Mouse (Mus musculus) right cerebral cortex, adult 2 months (tissue): ENCODE measurements around the gene Paqr6.

Experiments used
- DNase-seq, 2 experiments: peaks; one replicate each; pipeline ENCODE4 v3.0.0; 2021 to 2022; ENCODE audit warnings: low spot score in 2 of 2

Paqr6 gene

DNA sequence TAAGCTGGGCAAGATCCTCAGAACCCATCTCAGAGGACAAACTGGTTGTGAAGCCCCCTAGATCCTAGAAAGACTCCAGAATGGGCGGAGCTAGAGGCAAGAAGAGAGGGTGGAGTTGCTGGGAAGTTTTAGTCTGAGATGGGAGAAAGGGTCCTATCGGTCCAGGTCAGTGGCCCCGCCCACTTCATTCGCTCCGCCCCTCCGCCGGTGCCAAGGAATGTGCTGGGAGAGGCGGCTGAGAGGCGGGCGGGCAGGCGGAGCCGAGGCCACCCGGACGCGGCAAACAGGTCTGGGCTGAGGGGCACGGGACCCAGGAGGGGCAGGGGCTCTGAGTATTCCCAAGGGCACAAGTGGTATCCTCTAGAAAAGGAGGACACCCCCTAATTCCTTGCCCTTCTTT lies at the start of gene Paqr6:
TSS of gene Paqr6 (plus strand) at position 248 of the 400 bp plus-strand sequence.
- no peak for DNase-seq

DNA sequence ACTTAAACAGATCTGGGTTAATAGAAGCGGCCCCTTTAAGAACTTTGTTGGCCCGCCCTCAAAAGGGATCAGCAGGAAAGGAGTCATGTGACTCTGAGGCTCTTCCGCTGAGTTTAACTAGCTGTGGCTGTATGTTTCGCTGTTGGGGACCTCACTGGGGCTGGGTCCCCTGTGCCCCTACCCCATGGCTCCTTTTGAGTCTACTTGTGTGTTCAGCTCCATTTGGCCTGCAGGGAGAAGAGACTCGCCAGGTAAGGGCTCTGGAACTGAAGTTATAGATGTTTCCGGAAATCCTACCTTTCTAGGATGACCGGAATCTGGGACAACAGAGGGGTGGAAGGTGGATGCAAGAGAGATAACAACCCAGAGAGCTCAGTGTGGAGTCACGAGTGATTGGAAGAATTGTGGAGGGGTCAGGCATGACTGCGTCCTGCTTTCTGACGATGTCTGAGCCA lies 39.4 kb upstream of the Paqr6 start, which contains the start of gene Glmp:
TSS of gene Glmp (plus strand) at position 73 of the 455 bp plus-strand sequence.
- peak; percentile 59 to 69 for DNase-seq

DNA sequence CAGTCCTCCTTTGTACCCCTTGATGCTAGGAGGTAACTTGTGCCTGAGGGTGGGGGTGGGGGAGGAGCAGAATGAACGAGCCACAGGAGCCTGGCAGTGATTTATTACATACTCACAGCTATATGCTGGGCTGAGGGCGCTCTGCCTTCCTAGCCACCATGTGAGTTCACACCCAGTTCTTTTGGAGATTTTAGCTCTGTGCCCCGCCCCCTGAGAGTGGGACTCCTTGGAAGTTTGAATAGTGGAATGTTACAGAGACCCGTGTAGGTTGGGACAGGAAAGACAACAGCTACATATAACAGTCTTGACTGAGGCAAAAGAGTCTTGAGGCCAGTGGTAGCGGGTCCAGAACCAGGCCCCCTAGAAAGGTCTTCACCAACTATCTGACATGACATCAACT lies 35.4 kb upstream of the Paqr6 start:
- no peak for DNase-seq

DNA sequence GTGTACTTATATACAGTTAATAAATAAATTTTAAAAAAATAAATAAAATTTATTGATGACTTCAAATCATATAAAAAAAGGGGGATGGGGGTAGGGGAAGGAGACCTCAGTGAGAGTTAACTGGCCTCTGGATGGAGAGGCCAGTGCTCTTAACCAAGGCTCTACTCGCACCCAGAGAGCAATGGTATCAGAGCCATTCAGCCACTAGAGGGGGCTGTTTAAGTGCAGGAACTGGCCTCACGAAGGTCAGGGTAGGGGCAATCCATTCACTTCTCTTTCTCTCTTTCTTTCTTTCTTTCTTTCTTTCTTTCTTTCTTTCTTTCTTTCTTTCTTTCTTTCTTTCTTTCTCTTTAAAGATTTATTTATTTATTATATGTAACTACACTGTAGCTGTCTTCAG lies 33.1 kb upstream of the Paqr6 start:
- DNase-seq: no peak

DNA sequence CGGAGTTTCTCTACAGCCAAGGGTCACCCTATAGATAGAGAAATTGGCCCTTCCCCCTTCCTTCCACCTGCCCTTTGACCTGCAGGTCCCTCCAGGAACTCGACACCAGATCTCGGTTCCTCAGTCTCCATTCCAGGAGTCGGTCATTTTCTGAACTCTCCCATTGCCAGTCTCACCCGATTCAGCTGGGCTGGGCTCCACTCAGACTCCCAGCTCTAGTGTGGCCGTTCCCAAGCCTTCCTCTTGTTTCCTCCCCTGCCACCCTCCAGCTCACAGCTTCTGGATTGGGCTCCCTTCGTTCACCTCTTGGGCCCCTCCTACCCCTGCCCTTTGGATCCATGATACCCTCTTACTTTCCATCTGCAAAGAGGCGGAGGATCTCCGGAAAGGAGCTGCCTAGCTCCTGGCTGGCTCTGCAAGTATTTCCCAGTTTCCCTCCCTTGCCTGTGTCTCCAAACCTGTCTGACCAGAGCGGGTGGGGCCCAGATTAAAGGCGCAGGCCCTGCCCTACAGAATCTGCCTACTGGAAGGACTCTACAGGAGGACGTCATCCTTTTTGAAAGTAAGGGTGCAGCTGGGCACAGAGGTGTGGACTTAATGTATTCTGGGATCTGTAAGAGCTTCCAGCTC lies 30.2 kb upstream of the Paqr6 start:
- no peak for DNase-seq

DNA sequence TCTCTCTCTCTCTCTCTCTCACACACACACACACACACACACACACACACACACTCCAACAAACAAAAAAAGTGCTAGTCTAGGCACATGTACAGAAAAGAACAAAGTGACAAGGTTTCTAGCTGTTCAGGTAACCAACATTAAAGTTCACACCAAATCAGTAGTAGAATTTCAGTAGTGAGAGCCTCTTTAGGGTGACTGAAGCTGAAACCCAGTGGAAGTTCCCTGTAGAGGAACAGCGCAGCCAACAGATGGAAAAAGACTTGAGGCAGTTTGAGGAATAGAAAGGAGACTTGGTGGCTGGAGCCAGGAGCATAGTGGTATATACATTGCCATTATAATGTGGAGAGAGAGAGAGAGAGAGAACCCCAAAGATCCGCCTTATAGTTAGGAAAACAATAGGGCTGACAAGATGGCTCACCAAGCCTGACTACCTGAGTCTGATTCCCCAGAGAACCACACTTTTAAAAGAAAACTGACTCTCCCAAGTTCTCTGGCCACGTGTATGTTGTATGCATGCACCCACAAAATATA lies 29.4 kb upstream of the Paqr6 start:
- DNase-seq: no peak

DNA sequence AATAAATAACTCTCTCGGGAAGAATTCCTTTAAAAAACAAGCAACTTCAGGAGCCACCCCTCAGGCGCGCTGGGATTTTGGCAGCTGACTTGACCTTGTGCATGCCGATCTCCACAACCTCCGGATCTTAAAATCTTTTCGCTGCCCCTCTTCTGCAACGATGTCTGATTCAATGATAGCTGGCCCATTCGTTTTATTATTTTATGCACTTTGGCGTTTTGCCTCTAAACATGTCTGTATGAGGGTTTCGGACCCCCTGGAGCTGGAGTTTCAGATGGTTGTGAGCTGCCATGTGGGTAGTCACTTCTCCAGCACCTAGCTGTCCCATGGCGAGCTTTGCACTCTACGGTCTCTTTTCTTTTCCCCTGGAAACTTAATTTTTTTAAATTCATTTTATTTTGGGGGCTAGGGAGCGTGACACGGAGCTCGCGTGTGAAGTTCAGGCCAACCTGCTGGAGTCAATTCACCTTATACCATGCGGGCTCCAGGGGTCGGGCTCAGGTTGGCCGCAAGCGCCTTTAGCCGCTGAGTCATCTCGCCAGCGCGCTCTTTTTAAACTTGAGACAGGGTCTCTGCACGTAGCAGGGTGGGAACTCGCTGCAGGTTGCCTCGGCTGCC lies 28.8 kb upstream of the Paqr6 start:
- DNase-seq: peak in 1 of 2 experiments; percentile 22

DNA sequence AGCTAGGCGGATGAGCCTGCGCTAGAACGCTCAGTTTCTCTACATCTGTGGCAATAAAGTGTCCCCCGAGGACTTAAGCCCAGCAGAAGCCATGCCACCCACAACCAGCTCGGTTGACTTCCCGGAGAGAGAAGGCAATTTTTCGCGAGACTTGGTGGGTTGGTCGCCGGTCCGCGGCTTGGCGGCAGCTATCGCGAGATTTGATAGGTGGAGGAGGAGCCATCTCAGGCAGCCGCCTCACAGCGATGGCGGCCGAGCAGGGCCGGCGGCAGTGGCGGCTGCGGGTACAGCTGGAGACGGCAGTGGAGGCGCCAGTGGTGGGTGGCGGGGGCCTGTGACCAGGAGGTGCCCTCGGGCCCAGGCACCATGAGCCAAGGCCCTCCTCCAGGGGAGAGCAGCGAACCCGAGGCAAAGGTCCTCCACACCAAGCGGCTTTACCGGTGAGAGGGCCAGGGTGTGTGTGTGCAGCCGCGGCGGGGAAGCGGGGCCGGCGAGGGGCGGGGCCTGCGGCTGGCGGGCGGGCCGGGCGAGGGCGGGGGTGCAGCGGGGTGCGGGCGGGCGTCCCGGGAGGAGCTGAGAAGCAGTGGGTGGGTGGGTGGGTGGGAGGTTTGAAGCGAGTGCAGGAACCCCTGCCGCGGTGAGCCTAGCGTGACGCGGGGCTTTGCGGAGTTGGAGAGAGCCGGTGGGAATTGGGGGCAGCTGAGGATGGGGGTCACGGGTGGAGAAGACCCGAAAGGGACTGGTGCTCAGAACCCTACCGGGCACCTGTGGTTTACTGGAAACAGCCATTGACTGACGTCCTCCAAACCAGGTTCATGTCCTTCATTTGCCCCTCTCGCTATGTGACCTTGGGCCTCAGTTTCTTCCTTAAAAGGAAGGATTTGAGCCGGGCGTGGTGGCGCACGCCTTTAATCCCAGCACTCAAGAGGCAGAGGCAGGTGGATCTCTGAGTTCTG lies 28.0 kb upstream of the Paqr6 start, which contains the start of the genes Tmem79 and Smg5:
TSS of gene Tmem79 (minus strand) at position 91 of the 956 bp plus-strand sequence.
TSS of gene Smg5 (plus strand) at position 203 of the 956 bp plus-strand sequence.
- peak; percentile 96 for DNase-seq

DNA sequence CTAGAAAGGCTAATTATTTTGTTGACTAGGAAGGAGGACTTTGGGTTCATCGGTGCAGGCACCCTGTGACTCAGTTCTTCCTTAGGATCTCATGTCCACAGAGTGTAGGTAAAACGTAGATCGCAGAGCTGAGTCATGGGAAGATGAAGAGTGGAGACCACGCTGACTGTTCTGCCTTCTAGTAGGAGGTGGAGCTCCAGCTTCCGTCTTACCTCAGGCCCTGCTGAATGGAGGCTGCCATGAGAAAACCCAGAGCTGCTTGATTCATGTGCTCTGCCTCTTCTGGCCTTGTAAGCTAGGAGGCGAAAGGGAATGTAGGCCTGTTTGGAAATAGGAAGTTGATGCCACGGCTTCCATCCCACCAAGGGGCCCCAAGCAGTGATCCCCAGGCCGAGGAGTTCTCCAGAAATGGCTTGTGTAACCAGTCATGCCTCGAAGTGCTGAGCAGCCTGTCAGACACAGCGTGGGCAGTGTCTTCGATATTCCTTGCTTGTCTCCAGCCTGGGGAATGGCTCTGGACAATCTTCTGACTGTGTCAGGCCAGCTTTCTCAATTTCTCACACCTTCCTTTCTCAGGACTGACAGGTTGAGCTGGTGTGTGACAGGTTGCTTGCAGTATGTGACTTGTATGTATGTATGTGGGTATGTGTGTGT lies 26.9 kb upstream of the Paqr6 start:
- DNase-seq: peak; percentile 37 to 50

DNA sequence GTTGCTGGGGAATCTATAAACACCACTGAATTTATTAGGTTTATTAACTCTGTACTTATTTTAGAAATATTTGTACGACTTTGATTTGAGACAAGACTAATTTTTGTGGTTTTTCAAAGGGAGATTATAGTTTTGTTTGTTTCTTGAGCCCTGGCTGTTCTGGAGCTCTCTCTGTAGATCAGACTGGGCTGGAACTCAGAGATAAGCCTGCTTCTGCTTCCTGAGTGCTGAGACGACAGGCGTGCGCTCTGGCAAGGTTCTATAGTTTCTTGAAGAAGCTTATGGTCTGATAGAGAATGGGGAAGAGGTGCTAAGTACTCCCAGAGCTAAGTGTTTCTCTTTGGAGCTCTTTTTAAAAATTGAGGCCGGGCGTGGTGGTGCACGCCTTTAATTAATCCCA lies 26.1 kb upstream of the Paqr6 start:
- DNase-seq: no peak

DNA sequence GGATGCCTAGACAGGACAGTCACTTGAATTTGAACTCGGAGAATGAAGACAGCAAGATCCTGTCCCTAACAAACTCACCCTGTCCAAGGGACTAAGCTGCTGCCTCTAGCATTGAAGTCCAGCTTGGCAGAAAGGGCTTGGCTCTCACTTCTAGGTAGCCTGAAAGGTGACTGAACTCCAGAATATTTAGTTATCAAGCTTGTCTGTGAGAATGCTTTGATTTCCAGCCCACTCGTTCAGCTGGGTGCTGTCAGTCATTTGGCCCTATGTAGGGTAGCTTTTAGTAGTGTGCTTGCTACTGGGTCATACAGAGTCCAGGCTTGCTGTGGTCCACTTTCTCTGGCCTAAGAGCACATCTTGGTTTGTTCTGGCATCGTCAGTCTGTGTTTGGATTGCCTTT lies 25.4 kb upstream of the Paqr6 start:
- no peak for DNase-seq

DNA sequence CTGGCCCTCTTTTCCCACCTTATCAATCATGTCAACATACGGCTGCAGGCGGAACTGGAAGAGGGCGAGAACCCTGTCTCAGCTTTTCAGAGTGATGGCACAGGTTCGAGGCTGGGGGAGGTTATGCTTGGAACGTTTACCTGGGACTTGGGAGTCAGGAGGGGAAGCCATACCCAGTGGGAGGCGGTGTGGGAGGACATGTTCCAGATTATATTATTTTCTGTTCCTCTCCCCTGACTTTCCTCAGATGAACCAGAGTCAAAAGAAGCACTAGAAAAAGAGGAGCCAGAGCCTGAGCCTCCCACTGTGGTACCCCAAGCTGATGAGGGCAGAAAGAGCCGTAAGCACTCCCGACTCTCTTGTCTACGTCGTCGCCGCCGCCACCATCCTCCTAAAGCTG lies 13.7 kb upstream of the Paqr6 start:
- no peak for DNase-seq

DNA sequence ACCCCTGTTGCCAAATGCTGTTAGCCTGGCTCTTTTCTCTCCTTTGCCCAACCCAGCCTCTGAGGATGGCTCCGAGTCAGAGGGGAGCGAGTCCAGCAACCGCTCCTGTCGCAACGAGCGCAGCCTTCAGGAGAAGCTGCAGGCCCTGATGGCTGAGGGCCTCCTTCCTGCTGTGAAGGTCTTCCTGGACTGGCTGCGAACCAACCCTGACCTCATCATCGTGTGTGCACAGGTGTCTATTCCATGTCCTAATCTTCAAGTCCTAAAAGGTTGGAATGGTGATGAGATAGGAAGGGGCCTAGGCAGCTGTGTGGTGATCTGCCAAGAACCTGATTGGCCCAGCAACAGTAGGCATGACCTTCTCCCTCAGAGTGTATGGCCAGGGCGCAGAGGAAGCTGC lies 11.5 kb upstream of the Paqr6 start:
- no peak for DNase-seq

DNA sequence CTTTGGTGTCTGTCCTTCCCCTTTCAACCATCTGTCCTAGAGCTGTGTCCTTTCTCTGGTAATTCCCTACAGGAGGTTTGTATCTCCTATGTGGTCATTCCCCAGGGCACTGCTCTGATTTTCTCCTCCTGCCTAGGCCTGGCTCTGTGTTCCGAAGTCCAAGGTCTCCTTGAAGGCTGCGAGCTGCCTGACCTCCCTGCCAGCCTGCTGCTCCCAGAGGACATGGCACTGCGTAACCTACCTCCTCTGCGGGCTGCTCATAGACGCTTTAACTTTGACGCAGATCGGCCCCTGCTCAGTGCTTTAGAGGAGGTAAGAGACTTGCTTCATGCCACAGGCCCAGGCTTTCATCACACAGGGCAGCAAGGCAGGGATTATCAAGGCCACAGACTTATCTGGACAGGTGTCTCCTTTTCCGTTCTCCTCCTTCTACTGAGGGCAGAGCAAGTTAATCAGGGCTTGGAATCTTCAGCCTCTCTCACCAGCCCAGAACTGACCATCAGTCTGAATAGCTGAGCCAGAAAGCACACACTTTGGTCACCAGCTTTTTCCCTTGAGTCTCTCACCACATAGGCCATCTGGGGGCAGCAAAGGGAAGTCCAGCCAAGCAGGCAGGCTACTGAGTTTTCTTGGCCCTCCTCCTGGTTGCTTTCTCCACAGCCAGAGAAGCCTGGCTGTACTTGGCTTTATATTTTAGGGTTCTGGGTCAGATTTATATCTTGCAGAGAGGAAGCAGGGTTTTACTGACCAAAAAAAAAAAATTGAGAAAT lies 9.8 kb upstream of the Paqr6 start:
- DNase-seq: no peak

DNA sequence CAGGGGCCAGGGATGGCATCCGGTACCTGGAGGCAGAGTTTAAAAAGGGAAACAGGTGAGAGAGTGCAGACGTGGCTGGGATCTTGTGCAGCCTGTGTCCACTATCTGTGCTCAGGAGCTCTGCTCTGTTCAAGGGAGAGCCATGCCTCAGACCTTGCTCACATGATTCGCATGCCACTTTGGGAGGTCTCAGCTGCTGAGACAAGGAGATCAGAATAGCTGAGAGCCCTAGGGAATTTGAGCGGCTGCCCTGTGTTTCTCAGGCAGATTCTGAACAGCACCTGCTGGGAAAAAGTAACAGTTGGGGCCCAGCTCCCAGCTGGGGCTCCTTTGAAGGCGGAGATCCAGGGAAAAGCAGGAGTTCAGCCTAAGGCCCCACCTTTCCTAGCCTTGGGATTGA lies 4.8 kb upstream of the Paqr6 start:
- no peak for DNase-seq

DNA sequence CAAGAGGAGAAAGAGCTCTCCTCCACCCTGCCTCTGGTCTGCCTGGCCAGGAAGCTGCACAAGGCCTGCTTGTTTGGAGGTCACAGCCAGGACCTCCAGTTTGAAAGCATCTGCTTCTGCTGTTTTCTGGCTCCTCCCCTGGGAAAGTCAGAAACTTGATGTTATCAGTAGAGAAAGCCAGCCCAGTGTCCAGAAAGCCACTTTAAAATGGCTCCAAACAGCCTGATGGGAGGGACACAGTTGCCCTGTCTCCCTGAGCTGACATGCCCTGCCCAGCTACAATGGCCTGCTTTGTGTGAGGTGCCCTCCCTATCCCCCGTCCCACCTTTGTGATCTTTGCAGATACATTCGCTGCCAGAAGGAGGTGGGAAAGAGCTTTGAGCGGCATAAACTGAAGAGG lies 4.4 kb upstream of the Paqr6 start:
- DNase-seq: no peak

DNA sequence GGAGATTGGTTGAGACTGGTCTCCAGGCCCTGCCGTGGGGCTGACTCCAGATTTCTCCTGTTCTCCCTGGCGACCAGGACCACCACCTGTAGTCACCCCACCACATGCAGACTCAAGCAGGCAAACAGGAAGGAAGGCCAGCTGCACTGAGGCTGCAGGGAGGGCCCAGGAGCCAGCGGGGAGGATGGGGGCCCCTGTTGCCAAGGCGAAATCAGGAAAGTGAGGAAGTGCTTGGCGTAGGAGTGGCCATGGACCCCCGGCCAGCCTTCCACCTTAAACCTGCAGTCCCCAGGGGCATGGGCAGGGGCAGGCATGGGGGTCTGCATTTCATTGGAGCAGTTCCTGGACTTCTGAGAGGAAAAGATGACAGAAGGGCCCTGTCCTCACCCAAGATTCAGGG lies 3.3 kb upstream of the Paqr6 start:
- no peak for DNase-seq

DNA sequence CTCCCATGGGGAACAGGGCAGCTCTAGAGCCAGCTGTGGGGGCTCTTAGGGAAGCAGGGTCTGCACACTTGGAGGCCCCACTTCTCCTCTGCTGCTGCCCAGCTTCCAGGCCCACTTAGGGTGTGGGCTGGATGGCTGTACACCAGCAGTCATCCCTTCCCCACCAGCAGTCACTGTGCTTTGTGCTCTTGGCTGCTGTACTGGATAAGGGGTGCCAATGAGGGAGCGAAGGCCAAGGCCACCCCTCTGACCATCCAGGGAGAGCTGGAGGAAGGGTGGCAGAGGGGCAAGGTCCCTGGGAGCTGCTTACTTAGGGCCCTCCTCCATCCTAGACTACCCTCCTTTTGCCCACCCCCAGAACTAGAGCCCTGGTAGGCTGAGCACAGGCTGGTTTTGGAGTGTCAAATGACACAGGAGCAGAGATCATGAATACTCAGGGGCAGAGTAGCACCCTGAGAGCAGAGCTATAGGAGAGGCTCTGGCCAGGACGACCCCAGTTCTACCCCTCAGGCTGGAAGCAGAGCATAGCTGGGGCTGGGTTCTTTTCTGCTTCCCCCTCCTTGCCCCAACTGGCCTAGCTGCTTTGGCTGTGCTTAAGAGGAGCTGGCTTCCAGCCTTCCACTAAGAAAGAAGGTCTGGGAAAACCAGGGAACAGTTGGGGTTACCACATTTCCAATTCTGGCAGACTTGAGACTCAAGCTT lies 2.6 kb upstream of the Paqr6 start:
- no peak for DNase-seq

DNA sequence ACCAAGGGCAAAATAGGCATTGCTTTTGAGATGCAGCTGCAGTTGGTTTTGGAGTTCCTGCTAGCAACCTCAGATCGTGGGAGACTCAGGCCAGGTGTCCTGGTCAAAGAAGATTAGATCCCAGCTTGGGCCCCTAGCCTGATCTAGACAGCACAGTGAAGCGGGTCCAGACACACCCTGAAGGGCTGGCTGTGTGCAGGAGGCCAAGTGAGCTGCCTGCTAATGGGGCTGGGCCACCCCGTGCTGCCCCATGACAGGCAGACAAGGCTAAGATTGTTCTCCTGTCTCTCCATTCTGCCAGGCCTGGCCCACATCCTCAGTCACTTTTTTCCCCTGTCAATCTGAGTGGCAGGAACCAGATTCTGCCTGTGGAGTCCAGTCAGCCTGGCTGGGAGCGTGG lies 684 bp upstream of the Paqr6 start:
- peak in 1 of 2 experiments; percentile 35 for DNase-seq

DNA sequence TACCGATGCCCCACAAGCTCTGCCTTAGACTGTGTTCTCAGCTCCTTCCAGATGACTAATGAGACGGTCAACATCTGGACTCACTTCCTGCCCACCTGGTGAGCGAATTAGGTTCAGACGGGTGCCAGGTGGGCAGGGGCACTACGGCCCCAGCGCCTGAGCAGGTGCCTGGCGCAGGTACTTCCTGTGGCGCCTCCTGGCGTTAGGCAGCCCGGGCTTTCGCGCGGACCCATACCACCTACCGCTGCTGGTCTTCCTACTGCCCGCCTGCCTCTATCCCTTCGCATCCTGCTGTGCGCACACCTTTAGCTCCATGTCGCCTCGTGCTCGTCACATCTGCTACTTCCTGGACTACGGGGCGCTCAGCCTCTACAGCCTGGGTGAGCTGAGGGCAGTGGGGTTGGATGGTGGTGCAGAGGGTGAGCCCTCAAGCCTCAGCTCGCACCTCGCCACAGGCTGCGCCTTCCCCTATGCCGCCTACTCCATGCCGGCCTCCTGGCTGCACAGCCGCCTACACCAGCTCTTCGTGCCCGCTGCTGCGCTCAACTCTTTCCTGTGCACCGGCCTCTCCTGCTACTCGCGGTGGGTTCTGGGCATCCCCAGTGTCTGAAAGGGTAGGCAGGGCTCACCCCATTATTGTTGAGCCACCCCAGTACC lies 1.4 kb downstream of the Paqr6 start:
- peak in 1 of 2 experiments; percentile 38 for DNase-seq
